Mouse (Mus musculus) liver, embryonic 11.5 days (tissue): ENCODE measurements around the gene Rad51c. TPM values are rescaled to one million over a fixed set of nuclear protein-coding genes. Genes with fewer than 3 reads are reported as not detected.
"Not testable (repeated sequence)": the region's sequence is repeated elsewhere in the genome, so short reads cannot be mapped to it uniquely, and the experiment has no call there.

Experiments
- ATAC-seq: fragments of 200-750 bp; cut with Nextera tagmentation; replicated peaks from 2 replicates; pipeline ENCODE4 v1.8.0; 2017; ENCODE audit warnings: moderate number of reproducible peaks, mild to moderate bottlenecking, moderate TSS enrichment, moderate library complexity; ENCODE audit not compliant: low FRiP score
- DNase-seq: peaks from one replicate; pipeline ENCODE4 v3.0.0-alpha.2; 2017; ENCODE audit warnings: low spot score
- H3K27ac ChIP-seq: fragments of 300-500 bp; sonication (generic); 2 replicates; pipeline ENCODE4 v1.5.1; 2014; ENCODE audit warnings: mild to moderate bottlenecking, low read depth, low read length, control low read depth
- H3K27me3 ChIP-seq: fragments of 300-500 bp; sonication (generic); replicated peaks from 2 replicates; pipeline ENCODE4 v1.6.1; 2014; ENCODE audit warnings: low read length, mixed read lengths; ENCODE audit not compliant: control insufficient read depth, insufficient read depth
- H3K36me3 ChIP-seq: fragments of 300-500 bp; sonication (generic); 2 replicates; pipeline ENCODE4 v1.6.1; 2014; ENCODE audit warnings: mild to moderate bottlenecking, low read length, moderate library complexity, mixed read lengths; ENCODE audit not compliant: control insufficient read depth, insufficient read depth
- H3K4me1 ChIP-seq: fragments of 300-500 bp; sonication (generic); replicated peaks from 2 replicates; pipeline ENCODE4 v1.6.1; 2014; ENCODE audit warnings: low read length, mixed read lengths; ENCODE audit not compliant: control insufficient read depth, insufficient read depth
- H3K4me2 ChIP-seq: fragments of 300-500 bp; sonication (generic); 2 replicates; pipeline ENCODE4 v1.6.1; 2014; ENCODE audit warnings: mild to moderate bottlenecking, control low read depth, moderate library complexity
- H3K4me3 ChIP-seq: fragments of 300-500 bp; sonication (generic); 2 replicates; pipeline ENCODE4 v1.5.1; 2014; ENCODE audit warnings: low read depth, low read length, control low read depth
- H3K9ac ChIP-seq: fragments of 300-500 bp; sonication (generic); 2 replicates; pipeline ENCODE4 v1.6.1; 2014; ENCODE audit warnings: low read depth, low read length, control low read depth
- H3K9me3 ChIP-seq: fragments of 300-500 bp; sonication (generic); 2 replicates; pipeline ENCODE4 v1.6.1; 2016; ENCODE audit warnings: low read length, inconsistent platforms, mixed read lengths; ENCODE audit not compliant: control insufficient read depth
- WGBS: fragments of 180-500 bp; shearing (Covaris S2); extraction: QIAGEN DNeasy Blood & Tissue Kit; methylation state at CpG from one replicate; pipeline ENCODE4 v1.1.7; 2014; 5-methylcytosine and 5-hydroxymethylcytosine counted together
- polyA plus RNA-seq: library from polyadenylated mRNA; unstranded; fragments of >200 nt; fragmentation: Nextera tagmentation; extraction: Ambion mirVana; gene quantifications from 2 replicates; pipeline ENCODE4 v1.2.1, GENCODE M21; 2014

The Rad51c gene
- polyA plus RNA-seq, 1 experiment from 2014 or later, result 5.5 TPM

DNA sequence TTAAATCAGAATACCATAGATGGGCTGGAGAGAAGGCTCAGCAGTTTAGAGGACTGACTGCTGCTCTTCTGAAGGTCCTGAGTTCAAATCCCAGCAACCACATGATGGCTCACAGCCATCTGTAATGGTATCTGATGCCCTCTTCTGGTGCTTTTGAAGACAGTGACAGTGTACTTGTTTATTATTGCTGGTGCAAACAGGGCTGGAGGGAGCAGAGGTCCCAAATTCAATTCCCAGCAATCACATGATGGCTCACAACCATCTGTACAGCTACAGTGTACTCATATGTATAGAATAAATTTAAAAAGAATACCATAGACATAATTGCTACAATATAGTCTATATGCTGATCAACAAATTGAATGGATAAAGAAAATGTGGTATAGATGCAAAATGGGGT is 42.7 kb upstream of the Rad51c start:
- peaks cover 8% of the 10 kb centered on the region for H3K4me1 ChIP-seq
- no peaks in the 10 kb centered on the region for H3K36me3 ChIP-seq
- DNase-seq, result no peak
- H3K27me3 ChIP-seq, result no peaks in the 10 kb centered on the region
- no peak for ATAC-seq
- no peaks in the 10 kb centered on the region for H3K9me3 ChIP-seq
- peak overlapping the region; percentile 74 for H3K4me2 ChIP-seq
- no peak overlapping the region for H3K27ac ChIP-seq
- H3K9ac ChIP-seq, result no peak overlapping the region
- H3K4me3 ChIP-seq, result no peak overlapping the region

GRCm38 (mm10) chr11:87446159-87446558 is 41.4 kb upstream of the Rad51c start:
- Histone ChIP-seq H3K9ac (no peak overlapping the region), H3K9me3 (no peaks in the 10 kb centered on the region), H3K4me1 (peaks cover 8% of the 10 kb centered on the region), H3K27me3 (no peaks in the 10 kb centered on the region), H3K36me3 (no peaks in the 10 kb centered on the region), H3K4me2 (no peak overlapping the region), H3K4me3 (no peak overlapping the region), H3K27ac (no peak overlapping the region)
- ATAC-seq (no peak), DNase-seq (no peak)
- WGBS, result 83% methylated on average over 3 of the region's 3 CpGs

DNA sequence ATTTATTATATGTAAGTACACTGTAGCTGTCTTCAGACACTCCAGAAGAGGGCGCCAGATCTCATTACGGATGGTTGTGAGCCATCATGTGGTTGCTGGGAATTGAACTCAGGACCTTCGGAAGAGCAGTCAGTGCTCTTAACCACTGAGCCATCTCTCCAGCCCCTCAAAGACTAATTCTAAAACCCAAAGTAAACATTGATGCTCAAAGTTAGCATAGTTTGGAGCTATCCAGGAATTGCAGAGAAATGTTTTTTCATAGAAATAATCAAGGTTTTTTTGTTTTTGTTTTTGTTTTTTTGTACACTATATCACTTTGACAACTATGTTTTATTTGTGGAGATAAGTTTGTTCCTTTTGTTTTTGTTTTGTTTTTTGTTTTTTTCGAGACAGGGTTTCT is 40.8 kb upstream of the Rad51c start:
- H3K4me3 ChIP-seq, ATAC-seq, DNase-seq, H3K27ac ChIP-seq, H3K4me2 ChIP-seq, H3K9ac ChIP-seq, H3K36me3 ChIP-seq, H3K4me1 ChIP-seq, H3K27me3 ChIP-seq, H3K9me3 ChIP-seq: not testable (repeated sequence)
- 78% methylated on average over 2 of the region's 4 CpGs for WGBS

DNA sequence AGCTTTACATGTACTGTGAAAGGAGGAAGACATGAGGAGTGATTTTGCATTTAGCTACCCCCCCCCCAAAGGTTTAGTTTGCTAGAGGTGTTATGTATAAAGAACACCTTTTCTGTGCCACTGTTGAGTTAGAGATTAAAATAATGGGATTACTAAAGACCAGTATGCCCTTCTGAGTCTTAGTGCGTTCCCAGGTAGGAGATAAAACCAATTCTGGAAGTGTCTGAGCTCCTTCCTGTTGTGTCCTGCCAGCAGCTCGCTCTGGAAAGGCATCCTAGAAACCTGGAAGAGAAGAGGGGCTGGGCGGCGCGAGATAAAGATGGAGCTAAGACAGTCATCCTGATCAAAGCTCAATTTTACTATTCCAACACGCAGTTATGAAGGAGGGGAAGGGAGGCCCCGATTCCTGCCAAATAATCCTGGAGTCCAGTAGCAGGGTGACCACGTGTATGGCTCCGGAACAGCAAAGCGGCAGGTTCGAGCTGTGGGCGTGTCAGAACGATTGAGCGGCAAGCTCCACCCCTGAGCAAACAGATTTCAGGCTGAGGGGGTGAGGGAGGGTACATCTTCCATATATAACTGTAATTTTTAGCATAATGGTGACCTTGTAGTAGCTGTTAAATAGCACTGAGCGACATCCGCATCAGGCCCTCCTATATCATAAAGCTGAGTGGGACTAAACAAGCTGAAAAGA is 40.1 kb upstream of the Rad51c start:
- 10% methylated on average over 16 of the region's 16 CpGs for WGBS
- ATAC-seq, result no peak

GRCm38 (mm10) chr11:87444056-87444455 is 39.3 kb upstream of the Rad51c start:
- not testable (repeated sequence) for H3K9ac ChIP-seq, H3K4me1 ChIP-seq, H3K27ac ChIP-seq, H3K36me3 ChIP-seq, H3K4me2 ChIP-seq, H3K9me3 ChIP-seq, DNase-seq, ATAC-seq, H3K27me3 ChIP-seq, H3K4me3 ChIP-seq
- 54% methylated on average over 10 of the region's 10 CpGs for WGBS

More for the DNA sequence above, 40.1 kb upstream of the Rad51c start:
- Histone ChIP-seq H3K9ac (no peak overlapping the region), H3K27me3 (no peaks in the 10 kb centered on the region), H3K9me3 (no peaks in the 10 kb centered on the region), H3K4me3 (no peak overlapping the region), H3K27ac (no peak overlapping the region; the same call in 1 of the 2 replicates), H3K4me2 (peak overlapping the region; percentile 49), H3K36me3 (no peaks in the 10 kb centered on the region), H3K4me1 (peaks cover 8% of the 10 kb centered on the region)
- no peak for DNase-seq

DNA sequence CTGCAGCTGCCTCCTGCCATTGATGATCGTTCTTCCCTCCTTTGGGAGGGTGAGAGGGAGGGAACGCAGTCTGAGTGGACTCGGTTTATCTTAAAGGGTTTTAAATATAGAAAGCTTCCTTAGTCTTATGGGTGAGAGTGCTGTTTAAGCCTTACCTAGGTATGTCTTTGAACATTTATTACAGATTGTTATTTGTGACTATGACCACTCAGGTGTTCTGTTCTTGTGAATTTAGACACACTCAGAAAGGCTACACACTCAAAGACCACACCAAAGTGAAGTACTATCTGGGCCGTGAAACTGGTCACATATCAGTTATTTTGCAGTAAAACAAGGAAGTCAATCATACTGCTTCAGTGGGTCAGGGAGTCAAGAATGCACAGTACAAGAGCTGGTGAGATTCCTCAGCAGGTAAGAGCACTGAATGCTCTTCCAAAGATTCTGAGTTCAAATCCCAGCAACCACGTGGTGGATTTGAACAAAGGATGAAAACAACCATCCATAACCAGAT is 38.7 kb upstream of the Rad51c start:
- H3K9me3 ChIP-seq, result no peaks in the 10 kb centered on the region
- H3K4me2 ChIP-seq, result no peak overlapping the region; the same call in 1 of the 2 replicates
- peak overlapping the region; percentile 38; the same call in 1 of the 2 replicates for H3K27ac ChIP-seq
- peak; percentile 81 for ATAC-seq
- WGBS, result under 1% methylated on average over 5 of the region's 5 CpGs
- no peak overlapping the region for H3K4me3 ChIP-seq
- peaks cover 8% of the 10 kb centered on the region for H3K4me1 ChIP-seq
- DNase-seq, result peak; percentile 64
- no peaks in the 10 kb centered on the region for H3K27me3 ChIP-seq
- no peaks in the 10 kb centered on the region for H3K36me3 ChIP-seq
- no peak overlapping the region for H3K9ac ChIP-seq

GRCm38 (mm10) chr11:87442643-87443372 is 38.1 kb upstream of the Rad51c start:
- H3K27me3 ChIP-seq, H3K4me1 ChIP-seq, H3K36me3 ChIP-seq, H3K9me3 ChIP-seq: not testable (repeated sequence)
- Histone ChIP-seq H3K9ac (peak overlapping the region; percentile 71), H3K4me3 (peak overlapping the region; percentile 31), H3K4me2 (peak overlapping the region; percentile 63), H3K27ac (peak overlapping the region; percentile 39; the same call in 1 of the 2 replicates)
- DNase-seq (peak; percentile 69), ATAC-seq (peak; percentile 94)
- WGBS, result under 1% methylated on average over 32 of the region's 62 CpGs

DNA sequence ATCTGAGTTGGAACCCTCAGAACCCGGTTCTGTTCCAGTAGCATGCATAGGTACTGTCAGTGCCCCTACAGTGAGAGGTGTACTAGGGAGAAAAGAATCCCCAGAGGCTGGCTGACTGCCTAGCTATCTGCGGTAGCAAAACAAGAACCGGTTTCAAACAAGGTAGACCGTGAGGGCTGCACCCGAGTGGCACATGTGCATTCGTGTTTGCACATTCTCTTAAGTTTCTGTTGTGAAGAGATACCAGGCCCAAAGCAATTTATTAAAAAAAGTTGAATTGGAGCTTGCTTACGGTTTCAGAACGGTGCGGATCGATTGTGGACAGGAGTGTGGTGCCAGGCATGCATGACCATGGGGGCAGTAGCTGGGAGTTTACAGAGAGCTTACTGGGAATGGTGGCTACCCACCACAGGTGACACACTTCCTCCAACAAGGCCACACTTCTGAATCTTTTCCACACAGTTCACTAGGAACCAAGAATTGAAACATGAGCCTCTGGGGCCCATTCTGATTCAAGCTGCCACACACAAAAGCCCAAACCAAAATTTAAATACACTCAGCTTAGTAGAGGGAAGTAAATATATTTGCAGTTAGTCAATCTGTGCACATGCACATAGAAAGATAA is 35.2 kb upstream of the Rad51c start:
- no peaks in the 10 kb centered on the region for H3K36me3 ChIP-seq
- no peaks in the 10 kb centered on the region for H3K27me3 ChIP-seq
- no peak overlapping the region for H3K9ac ChIP-seq
- H3K27ac ChIP-seq, result no peak overlapping the region
- H3K4me1 ChIP-seq, result peaks cover 12% of the 10 kb centered on the region
- DNase-seq (no peak), ATAC-seq (no peak)
- no peak overlapping the region for H3K4me2 ChIP-seq
- 84% methylated on average over 10 of the region's 10 CpGs for WGBS
- no peak overlapping the region for H3K4me3 ChIP-seq
- no peaks in the 10 kb centered on the region for H3K9me3 ChIP-seq
